Mouse (Mus musculus): ENCODE results near the gene Ccdc66. TPM values are rescaled to one million over a fixed set of nuclear protein-coding genes. Genes with fewer than 3 reads are reported as not detected.

Gene Ccdc66
- polyA plus RNA-seq (2014; fragmentation: Nextera tagmentation; extraction: Ambion mirVana) = 8.2 and 9.0 TPM in 2 replicates

GRCm38 (mm10) chr14:27507894-27508643 is at the start of gene Ccdc66:
Gene Ccdc66 (minus strand): TSS chr14:27508460.
- Histone ChIP-seq H3K4me3 (replicated peaks; ENCODE audit: low read length) (peak within 1 kb of the TSS; percentile 91), H3K4me2 (replicated peaks) (peak within 1 kb of the TSS; percentile 58), H3K9ac (peak within 1 kb of the TSS; percentile 86), H3K9me3 (ENCODE audit: control insufficient read depth, low read length) (no peaks in the 10 kb centered on the region), H3K36me3 (replicated peaks; ENCODE audit: control insufficient read depth, insufficient read depth) (peaks cover 8% of the 10 kb centered on the region), H3K4me1 (replicated peaks; ENCODE audit: control insufficient read depth, insufficient read depth, low read length) (peaks cover 3% of the 10 kb centered on the region; the same call in 1 of the 2 replicates), H3K27ac (peak within 1 kb of the TSS; percentile 81), H3K27me3 (ENCODE audit: control insufficient read depth, insufficient read depth, low read length) (no peaks in the 10 kb centered on the region)
- DNase-seq (ENCODE audit: low spot score) (peak; percentile 99), ATAC-seq (ENCODE audit: low FRiP score) (peak; percentile 98)
- under 1% methylated on average over 51 of the region's 51 CpGs for WGBS

GRCm38 (mm10) chr14:27543838-27544426 is 35.7 kb upstream of the Ccdc66 start:
- no peak for ATAC-seq (ENCODE audit: low FRiP score)
- WGBS = 56% methylated on average over 4 of the region's 4 CpGs
- no peak overlapping the region for H3K4me2 ChIP-seq (replicated peaks)
- no peaks in the 10 kb centered on the region for H3K4me1 ChIP-seq (replicated peaks; ENCODE audit: control insufficient read depth, insufficient read depth, low read length)
- H3K36me3 ChIP-seq (replicated peaks; ENCODE audit: control insufficient read depth, insufficient read depth) = no peaks in the 10 kb centered on the region
- H3K9ac ChIP-seq = no peak overlapping the region
- H3K9me3 ChIP-seq (ENCODE audit: control insufficient read depth, low read length) = 0 out of 2 replicates have a peak, but pooled peaks cover 5% of the 10 kb centered on the region
- H3K4me3 ChIP-seq (replicated peaks; ENCODE audit: low read length) = no peak overlapping the region
- DNase-seq (ENCODE audit: low spot score) = no peak
- H3K27me3 ChIP-seq (ENCODE audit: control insufficient read depth, insufficient read depth, low read length) = no peaks in the 10 kb centered on the region
- no peak overlapping the region for H3K27ac ChIP-seq

GRCm38 (mm10) chr14:27536441-27536840 is 28.2 kb upstream of the Ccdc66 start:
- DNase-seq (ENCODE audit: low spot score) (no peak), ATAC-seq (ENCODE audit: low FRiP score) (no peak)
- H3K36me3 ChIP-seq (replicated peaks; ENCODE audit: control insufficient read depth, insufficient read depth) = no peaks in the 10 kb centered on the region

GRCm38 (mm10) chr14:27524541-27524940 is 16.3 kb upstream of the Ccdc66 start:
- 0 out of 2 replicates have a peak, but pooled peaks cover 5% of the 10 kb centered on the region for H3K9me3 ChIP-seq (ENCODE audit: control insufficient read depth, low read length)

More at GRCm38 (mm10) chr14:27536441-27536840, 28.2 kb upstream of the Ccdc66 start:
- Histone ChIP-seq H3K4me3 (replicated peaks; ENCODE audit: low read length) (no peak overlapping the region), H3K4me2 (replicated peaks) (no peak overlapping the region), H3K27me3 (ENCODE audit: control insufficient read depth, insufficient read depth, low read length) (no peaks in the 10 kb centered on the region), H3K9ac (no peak overlapping the region), H3K27ac (no peak overlapping the region), H3K9me3 (ENCODE audit: control insufficient read depth, low read length) (no peaks in the 10 kb centered on the region), H3K4me1 (replicated peaks; ENCODE audit: control insufficient read depth, insufficient read depth, low read length) (no peaks in the 10 kb centered on the region)
- 87% methylated on average over 3 of the region's 3 CpGs for WGBS

GRCm38 (mm10) chr14:27508644-27509301 is 513 bp upstream of the Ccdc66 start:
- H3K4me3 ChIP-seq (replicated peaks; ENCODE audit: low read length) = peak overlapping the region; percentile 91
- no peaks in the 10 kb centered on the region for H3K9me3 ChIP-seq (ENCODE audit: control insufficient read depth, low read length)
- peak overlapping the region; percentile 86 for H3K9ac ChIP-seq
- peak overlapping the region; percentile 81; the same call in 1 of the 2 replicates for H3K27ac ChIP-seq
- no peaks in the 10 kb centered on the region for H3K27me3 ChIP-seq (ENCODE audit: control insufficient read depth, insufficient read depth, low read length)
- WGBS = 34% methylated on average over 15 of the region's 15 CpGs
- H3K4me1 ChIP-seq (replicated peaks; ENCODE audit: control insufficient read depth, insufficient read depth, low read length) = peaks cover 3% of the 10 kb centered on the region; the same call in 1 of the 2 replicates
- peak overlapping the region; percentile 58 for H3K4me2 ChIP-seq (replicated peaks)
- H3K36me3 ChIP-seq (replicated peaks; ENCODE audit: control insufficient read depth, insufficient read depth) = peaks cover 8% of the 10 kb centered on the region
- no peak for DNase-seq (ENCODE audit: low spot score)
- peak; percentile 79 for ATAC-seq (ENCODE audit: low FRiP score)

More at GRCm38 (mm10) chr14:27524541-27524940, 16.3 kb upstream of the Ccdc66 start:
- Histone ChIP-seq H3K4me1 (replicated peaks; ENCODE audit: control insufficient read depth, insufficient read depth, low read length) (no peaks in the 10 kb centered on the region), H3K4me2 (replicated peaks) (no peak overlapping the region), H3K36me3 (replicated peaks; ENCODE audit: control insufficient read depth, insufficient read depth) (no peaks in the 10 kb centered on the region), H3K9ac (no peak overlapping the region), H3K27me3 (ENCODE audit: control insufficient read depth, insufficient read depth, low read length) (no peaks in the 10 kb centered on the region), H3K4me3 (replicated peaks; ENCODE audit: low read length) (no peak overlapping the region), H3K27ac (no peak overlapping the region)
- ATAC-seq (ENCODE audit: low FRiP score) (no peak), DNase-seq (ENCODE audit: low spot score) (no peak)

- WGBS = 88% methylated on average over 4 of the region's 4 CpGs
- H3K36me3 ChIP-seq (replicated peaks; ENCODE audit: control insufficient read depth, insufficient read depth) = peaks cover 54% of the 10 kb centered on the region
Measured at GRCm38 (mm10) chr14:27501096-27501495, 7.2 kb downstream of the Ccdc66 start.

GRCm38 (mm10) chr14:27493516-27493915 is 14.7 kb downstream of the Ccdc66 start:
- no peaks in the 10 kb centered on the region for H3K27me3 ChIP-seq (ENCODE audit: control insufficient read depth, insufficient read depth, low read length)
- ATAC-seq (ENCODE audit: low FRiP score) (no peak), DNase-seq (ENCODE audit: low spot score) (no peak)
- no peak overlapping the region for H3K9ac ChIP-seq
- no peaks in the 10 kb centered on the region for H3K4me1 ChIP-seq (replicated peaks; ENCODE audit: control insufficient read depth, insufficient read depth, low read length)
- WGBS = 93% methylated on average over 4 of the region's 4 CpGs
- H3K9me3 ChIP-seq (ENCODE audit: control insufficient read depth, low read length) = no peaks in the 10 kb centered on the region
- H3K27ac ChIP-seq = no peak overlapping the region
- no peak overlapping the region for H3K4me2 ChIP-seq (replicated peaks)
- H3K4me3 ChIP-seq (replicated peaks; ENCODE audit: low read length) = no peak overlapping the region
- H3K36me3 ChIP-seq (replicated peaks; ENCODE audit: control insufficient read depth, insufficient read depth) = peaks cover 92% of the 10 kb centered on the region

More at GRCm38 (mm10) chr14:27501096-27501495, 7.2 kb downstream of the Ccdc66 start:
- Histone ChIP-seq H3K27ac (no peak overlapping the region), H3K4me3 (replicated peaks; ENCODE audit: low read length) (no peak overlapping the region), H3K9me3 (ENCODE audit: control insufficient read depth, low read length) (no peaks in the 10 kb centered on the region), H3K4me1 (replicated peaks; ENCODE audit: control insufficient read depth, insufficient read depth, low read length) (no peaks in the 10 kb centered on the region), H3K27me3 (ENCODE audit: control insufficient read depth, insufficient read depth, low read length) (no peaks in the 10 kb centered on the region), H3K4me2 (replicated peaks) (no peak overlapping the region), H3K9ac (no peak overlapping the region)
- no peak for ATAC-seq (ENCODE audit: low FRiP score)
- DNase-seq (ENCODE audit: low spot score) = no peak

- H3K4me1 ChIP-seq (replicated peaks; ENCODE audit: control insufficient read depth, insufficient read depth, low read length) = no peaks in the 10 kb centered on the region
- ATAC-seq (ENCODE audit: low FRiP score) (no peak), DNase-seq (ENCODE audit: low spot score) (no peak)
- no peak overlapping the region for H3K9ac ChIP-seq
- no peak overlapping the region for H3K4me3 ChIP-seq (replicated peaks; ENCODE audit: low read length)
- 97% methylated on average over 5 of the region's 5 CpGs for WGBS
- H3K27me3 ChIP-seq (ENCODE audit: control insufficient read depth, insufficient read depth, low read length) = no peaks in the 10 kb centered on the region
- H3K27ac ChIP-seq = no peak overlapping the region; the same call in 1 of the 2 replicates
- no peaks in the 10 kb centered on the region for H3K9me3 ChIP-seq (ENCODE audit: control insufficient read depth, low read length)
- peaks cover 90% of the 10 kb centered on the region for H3K36me3 ChIP-seq (replicated peaks; ENCODE audit: control insufficient read depth, insufficient read depth)
- no peak overlapping the region for H3K4me2 ChIP-seq (replicated peaks)
Measured at GRCm38 (mm10) chr14:27491399-27491798, 16.9 kb downstream of the Ccdc66 start.

GRCm38 (mm10) chr14:27446963-27447362 is 61.3 kb downstream of the Ccdc66 start:
- no peaks in the 10 kb centered on the region for H3K9me3 ChIP-seq (ENCODE audit: control insufficient read depth, low read length)
- ATAC-seq (ENCODE audit: low FRiP score) (no peak), DNase-seq (ENCODE audit: low spot score) (no peak)
- H3K4me2 ChIP-seq (replicated peaks) = no peak overlapping the region
- 94% methylated on average over 4 of the region's 4 CpGs for WGBS
- H3K4me1 ChIP-seq (replicated peaks; ENCODE audit: control insufficient read depth, insufficient read depth, low read length) = no peaks in the 10 kb centered on the region
- H3K27ac ChIP-seq = no peak overlapping the region
- H3K36me3 ChIP-seq (replicated peaks; ENCODE audit: control insufficient read depth, insufficient read depth) = peaks cover 78% of the 10 kb centered on the region
- no peak overlapping the region for H3K9ac ChIP-seq
- no peaks in the 10 kb centered on the region for H3K27me3 ChIP-seq (ENCODE audit: control insufficient read depth, insufficient read depth, low read length)
- H3K4me3 ChIP-seq (replicated peaks; ENCODE audit: low read length) = no peak overlapping the region
